Mouse (Mus musculus) neural tube, embryonic 14.5 days (tissue): Measurements from ENCODE around the gene Rbm4. TPM values are rescaled to one million over a fixed set of nuclear protein-coding genes. Genes with fewer than 3 reads are reported as not detected.

Experiments
- ATAC-seq: fragments of 200-750 bp; cut with Nextera tagmentation; 2 replicates; pipeline ENCODE4 v1.8.0; 2017; ENCODE audit warnings: low read depth, mild to moderate bottlenecking, moderate TSS enrichment, moderate library complexity
- H3K27ac ChIP-seq: fragments of 300-500 bp; sonication (generic); 2 replicates; pipeline ENCODE4 v1.5.1; 2014; ENCODE audit warnings: low read depth, mild to moderate bottlenecking, control low read depth, low read length, moderate library complexity, mixed read lengths
- H3K27me3 ChIP-seq: fragments of 300-500 bp; sonication (generic); 2 replicates; pipeline ENCODE4 v1.6.1; 2014; ENCODE audit warnings: low read length; ENCODE audit not compliant: control insufficient read depth, insufficient read depth
- H3K36me3 ChIP-seq: fragments of 300-500 bp; sonication (generic); 2 replicates; pipeline ENCODE4 v1.6.1; 2014; ENCODE audit warnings: low read length, mixed read lengths; ENCODE audit not compliant: control insufficient read depth, insufficient read depth
- H3K4me1 ChIP-seq: fragments of 300-500 bp; sonication (generic); 2 replicates; pipeline ENCODE4 v1.6.1; 2014; ENCODE audit warnings: low read length; ENCODE audit not compliant: control insufficient read depth, insufficient read depth
- H3K4me2 ChIP-seq: fragments of 300-500 bp; sonication (generic); 2 replicates; pipeline ENCODE4 v1.6.1; 2014; ENCODE audit warnings: mild to moderate bottlenecking, low read depth, low read length, control low read depth
- H3K4me3 ChIP-seq: fragments of 300-500 bp; sonication (generic); 2 replicates; pipeline ENCODE4 v1.5.1; 2014; ENCODE audit warnings: low read depth, low read length, control low read depth, mixed read lengths
- H3K9ac ChIP-seq: fragments of 300-500 bp; sonication (generic); replicated peaks from 2 replicates; pipeline ENCODE4 v1.6.1; 2014; ENCODE audit warnings: low read depth, mild to moderate bottlenecking, control low read depth, low read length, mixed read lengths
- H3K9me3 ChIP-seq: fragments of 300-500 bp; sonication (generic); 2 replicates; pipeline ENCODE4 v1.6.1; 2016; ENCODE audit warnings: low read length; ENCODE audit not compliant: control insufficient read depth
- WGBS: fragments of 180-500 bp; shearing (Covaris S2); extraction: QIAGEN DNeasy Blood & Tissue Kit; methylation state at CpG from one replicate; pipeline ENCODE4 v1.1.7; 2014; 5-methylcytosine and 5-hydroxymethylcytosine counted together
- polyA plus RNA-seq: library from polyadenylated mRNA; unstranded; fragments of >200 nt; fragmentation: Nextera tagmentation; extraction: Ambion mirVana; gene quantifications from 2 replicates; pipeline ENCODE4 v1.2.1, GENCODE M21; 2014

Gene Rbm4
- polyA plus RNA-seq, 1 experiment from 2014 or later, result 81.1 TPM

- Histone ChIP-seq H3K4me3 (no peak overlapping the region), H3K9me3 (no peaks in the 10 kb centered on the region), H3K9ac (no peak overlapping the region), H3K4me2 (no peak overlapping the region), H3K4me1 (no peaks in the 10 kb centered on the region), H3K36me3 (peaks cover 66% of the 10 kb centered on the region), H3K27ac (no peak overlapping the region), H3K27me3 (no peaks in the 10 kb centered on the region)
- no peak for ATAC-seq
- 95% methylated on average over 5 of the region's 5 CpGs for WGBS
Measured at GRCm38 (mm10) chr19:4739762-4740161, 53.9 kb downstream of the Rbm4 start.

DNA sequence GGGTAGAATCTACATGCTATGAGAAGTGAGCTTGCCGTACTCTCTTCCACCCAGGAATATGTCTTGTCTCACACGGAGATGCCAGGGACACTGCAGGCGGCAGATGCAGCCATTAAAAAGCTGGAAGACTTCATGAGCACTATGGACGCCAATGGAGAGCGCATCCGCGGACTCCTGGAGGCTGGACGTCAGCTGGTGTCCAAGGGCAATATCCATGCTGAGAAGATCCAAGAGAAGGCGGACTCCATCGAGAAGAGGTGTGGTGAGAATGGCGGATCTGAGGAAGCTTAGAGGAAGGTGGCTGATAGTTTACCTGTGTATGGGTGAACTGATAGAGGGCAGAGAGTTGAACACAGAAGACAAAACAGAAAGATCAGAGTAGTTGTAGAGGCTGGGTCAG lies 54.6 kb downstream of the Rbm4 start:
- 93% methylated on average over 11 of the region's 11 CpGs for WGBS

GRCm38 (mm10) chr19:4737866-4738265 lies 55.8 kb downstream of the Rbm4 start:
- 88% methylated on average over 13 of the region's 13 CpGs for WGBS
- no peak overlapping the region for H3K4me2 ChIP-seq
- ATAC-seq, result no peak
- no peaks in the 10 kb centered on the region for H3K4me1 ChIP-seq
- H3K27me3 ChIP-seq, result no peaks in the 10 kb centered on the region
- no peak overlapping the region for H3K4me3 ChIP-seq
- H3K27ac ChIP-seq, result no peak overlapping the region
- H3K9ac ChIP-seq, result no peak overlapping the region
- H3K36me3 ChIP-seq, result peaks cover 74% of the 10 kb centered on the region
- no peaks in the 10 kb centered on the region for H3K9me3 ChIP-seq

More for the DNA sequence above, 54.6 kb downstream of the Rbm4 start:
- no peak overlapping the region for H3K9ac ChIP-seq
- peaks cover 66% of the 10 kb centered on the region for H3K36me3 ChIP-seq
- H3K27ac ChIP-seq, result no peak overlapping the region
- no peak overlapping the region for H3K4me2 ChIP-seq
- H3K9me3 ChIP-seq, result no peaks in the 10 kb centered on the region
- ATAC-seq, result no peak
- H3K4me3 ChIP-seq, result no peak overlapping the region
- no peaks in the 10 kb centered on the region for H3K27me3 ChIP-seq
- no peaks in the 10 kb centered on the region for H3K4me1 ChIP-seq

Other genes starting within 250 kb of the Rbm4 start
- gene Lrfn4, start 178.2 kb downstream of the Rbm4 start, polyA plus RNA-seq, result 14.3 and 16.9 TPM in 2 replicates
- 45.2 and 47.8 TPM in 2 replicates for gene Rce1, start 168.3 kb downstream of the Rbm4 start, polyA plus RNA-seq
- gene Gm960, start 95.2 kb downstream of the Rbm4 start, polyA plus RNA-seq, result 7.1 and 8.5 TPM in 2 replicates
- 34.7 and 44.2 TPM in 2 replicates for gene Sptbn2, start 82.7 kb downstream of the Rbm4 start, polyA plus RNA-seq
- gene Rbm4b, start 37.4 kb downstream of the Rbm4 start, polyA plus RNA-seq, result 157 and 158 TPM in 2 replicates
- gene Gm21992, start 17.7 kb upstream of the Rbm4 start, polyA plus RNA-seq, result 13.4 and 21.0 TPM in 2 replicates
- 54.6 and 61.1 TPM in 2 replicates for gene Rbm14, start 17.7 kb upstream of the Rbm4 start, polyA plus RNA-seq
- gene Ccs, start 45.4 kb upstream of the Rbm4 start, polyA plus RNA-seq, result 36.4 and 38.1 TPM in 2 replicates
- gene Ccdc87, start 45.5 kb upstream of the Rbm4 start, polyA plus RNA-seq, result 0.48 and 0.58 TPM in 2 replicates
- 75.8 and 76.9 TPM in 2 replicates for gene Ctsf, start 61.2 kb upstream of the Rbm4 start, polyA plus RNA-seq
- 2.2 and 2.8 TPM in 2 replicates for gene Actn3, start 84.0 kb upstream of the Rbm4 start, polyA plus RNA-seq
- gene Zdhhc24, start 84.8 kb upstream of the Rbm4 start, polyA plus RNA-seq, result 19.1 and 19.4 TPM in 2 replicates
- 7.8 and 10.8 TPM in 2 replicates for gene Bbs1, start 112.7 kb upstream of the Rbm4 start, polyA plus RNA-seq
- 75.9 and 95.2 TPM in 2 replicates for gene Dpp3, start 134.4 kb upstream of the Rbm4 start, polyA plus RNA-seq
- gene Peli3, start 149.2 kb upstream of the Rbm4 start, polyA plus RNA-seq, result 10.4 and 16.5 TPM in 2 replicates
- 111 and 119 TPM in 2 replicates for gene Mrpl11, start 168.2 kb upstream of the Rbm4 start, polyA plus RNA-seq
- 0.35 and 0.48 TPM in 2 replicates for gene Npas4, start 196.4 kb upstream of the Rbm4 start, polyA plus RNA-seq
- gene Slc29a2, start 230.0 kb upstream of the Rbm4 start, polyA plus RNA-seq, result 11.5 and 12.2 TPM in 2 replicates
- gene B4gat1, start 244.9 kb upstream of the Rbm4 start, polyA plus RNA-seq, result 92.5 and 108 TPM in 2 replicates
- gene AC124502.3, start 245.0 kb upstream of the Rbm4 start, polyA plus RNA-seq, result 2.1 and 3.0 TPM in 2 replicates
- gene Brms1, start 247.5 kb upstream of the Rbm4 start, polyA plus RNA-seq, result 21.4 and 34.1 TPM in 2 replicates